Mouse (Mus musculus): ENCODE results near the gene Aldh4a1.
A peak's percentile ranks its signal among the peaks of the same experiment; 100 is the strongest.

The Aldh4a1 gene

DNA sequence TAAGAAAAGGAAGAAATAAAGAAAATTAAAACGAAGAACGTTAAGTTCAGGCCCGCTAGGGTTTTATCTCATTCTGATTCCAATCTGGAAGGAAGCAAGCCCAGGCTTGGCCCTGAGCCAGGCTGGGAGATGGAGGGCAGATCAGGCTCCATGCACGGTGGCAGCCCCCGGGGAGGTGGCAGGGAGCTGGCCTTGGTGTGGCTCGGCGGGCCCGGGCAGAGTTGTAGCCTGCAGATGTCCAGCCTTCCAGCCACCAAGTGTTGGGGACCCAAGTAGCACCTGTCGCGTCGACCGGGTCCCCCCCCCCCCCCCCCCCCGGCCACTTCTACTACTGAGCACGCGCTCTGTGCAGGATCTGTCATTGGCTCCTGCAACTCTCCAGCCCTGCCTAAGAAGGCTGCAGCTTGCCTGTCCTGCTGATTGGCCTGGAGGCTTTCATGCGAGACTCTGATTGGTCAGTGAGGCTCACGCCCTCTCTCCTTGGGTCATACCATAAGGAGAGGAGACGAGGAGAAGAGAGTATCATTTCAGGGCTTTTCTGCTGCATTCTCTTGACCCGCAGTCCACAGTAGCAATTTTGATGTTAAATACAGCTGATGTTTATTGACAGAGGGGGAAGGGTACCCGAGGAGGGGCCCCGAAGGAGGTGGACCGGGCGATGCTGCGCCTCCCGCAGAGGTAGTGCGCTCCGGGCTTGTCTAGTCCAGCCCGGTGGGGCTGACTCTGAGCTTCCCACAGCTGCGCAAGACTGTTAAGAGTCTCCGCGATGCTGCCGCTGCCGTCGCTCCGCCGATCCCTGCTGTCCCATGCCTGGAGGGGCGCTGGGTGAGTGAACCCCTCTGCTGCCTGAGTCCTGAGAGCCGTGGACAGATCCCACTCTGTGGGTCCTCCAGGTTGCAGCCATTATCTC lies at the start of gene Aldh4a1:
Gene Aldh4a1, plus strand, starts transcription at position 494 of the 910 bp plus-strand sequence.
- peak; percentile 96 for DNase-seq (ENCODE audit: low spot score)

DNA sequence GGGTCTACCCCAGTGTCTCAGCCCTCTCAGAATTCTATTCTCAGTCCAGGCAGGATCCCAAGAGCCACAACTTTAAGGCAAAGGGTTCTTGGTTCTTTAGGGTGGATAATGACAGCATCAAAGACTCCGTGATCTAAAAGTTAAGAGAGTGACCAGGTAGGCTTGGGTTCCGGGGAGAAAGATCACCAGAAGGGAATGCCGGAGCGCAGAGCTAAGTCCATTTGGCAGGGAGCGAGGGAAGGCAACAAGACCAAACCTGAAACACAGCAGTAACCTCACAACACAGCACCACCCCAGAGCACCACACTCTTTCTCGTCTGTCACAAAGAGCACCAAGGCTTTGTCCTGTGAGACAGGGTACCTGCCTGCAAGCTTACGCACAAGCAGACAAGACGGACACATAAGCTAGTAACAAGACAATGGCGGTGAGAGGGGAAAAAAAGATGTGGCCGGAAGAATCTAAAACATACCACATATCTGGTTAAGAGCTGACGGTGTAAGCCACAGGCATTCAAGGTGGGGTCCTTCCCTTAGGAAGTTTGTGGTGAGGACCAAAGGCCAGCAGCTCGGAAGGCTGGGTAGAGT lies 49.6 kb upstream of the Aldh4a1 start:
- DNase-seq (ENCODE audit: low spot score), result no peak

DNA sequence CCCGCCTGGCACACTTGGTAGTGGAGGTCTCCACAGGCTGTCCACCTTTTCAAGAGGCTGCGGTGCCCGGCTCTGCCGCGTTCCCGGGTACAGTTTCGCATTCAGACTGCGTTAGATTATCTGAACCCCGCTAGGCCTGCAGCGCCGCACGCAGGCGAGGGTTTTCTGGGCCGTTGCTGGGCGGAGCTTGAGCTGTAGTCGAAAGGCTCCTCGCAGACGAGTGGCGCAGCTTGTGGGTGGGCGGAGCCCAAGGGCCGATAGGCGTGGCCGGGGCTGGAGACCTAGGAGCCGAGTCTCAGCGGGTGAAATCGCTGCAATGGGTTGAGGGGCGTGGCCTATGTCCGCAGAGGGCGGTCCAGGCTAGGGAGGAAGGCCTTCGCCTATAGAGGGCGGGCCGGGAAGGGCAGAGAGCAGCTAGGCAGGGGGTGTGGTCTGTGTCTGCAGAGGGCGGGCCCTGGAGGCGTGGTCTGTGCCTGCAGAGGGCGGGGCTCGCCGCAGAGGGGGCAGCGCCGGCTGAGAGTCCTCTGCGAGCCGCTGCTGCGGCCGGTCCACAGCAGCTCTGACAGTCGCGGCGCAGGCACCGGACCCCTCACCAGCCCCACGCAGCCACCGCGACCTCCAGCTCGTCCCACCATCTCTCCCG lies 48.4 kb upstream of the Aldh4a1 start:
- DNase-seq (ENCODE audit: low spot score), result peak; percentile 100

GRCm38 (mm10) chr4:139574799-139575672 lies 47.6 kb upstream of the Aldh4a1 start:
- DNase-seq (ENCODE audit: low spot score), result peak; percentile 58

DNA sequence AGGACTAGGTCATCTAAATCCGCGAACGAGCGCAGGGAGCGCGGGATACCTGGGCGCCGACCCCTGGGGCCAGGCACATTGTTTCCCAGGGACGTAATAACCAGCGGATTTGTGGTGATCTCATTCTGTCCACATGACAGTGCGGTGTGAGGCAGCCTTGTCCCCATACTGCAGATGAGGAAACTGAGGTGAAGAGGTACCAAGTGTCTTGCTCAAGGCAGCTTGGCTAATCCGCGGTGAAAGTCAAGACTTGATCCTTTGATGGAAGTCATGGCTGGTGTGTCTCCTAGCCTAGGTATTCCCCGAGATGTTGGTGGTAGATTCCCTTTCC lies 47.0 kb upstream of the Aldh4a1 start:
- DNase-seq (ENCODE audit: low spot score), result peak; percentile 43

- DNase-seq (ENCODE audit: low spot score), result peak; percentile 60
Observed at GRCm38 (mm10) chr4:139576251-139576880, 46.3 kb upstream of the Aldh4a1 start.

DNA sequence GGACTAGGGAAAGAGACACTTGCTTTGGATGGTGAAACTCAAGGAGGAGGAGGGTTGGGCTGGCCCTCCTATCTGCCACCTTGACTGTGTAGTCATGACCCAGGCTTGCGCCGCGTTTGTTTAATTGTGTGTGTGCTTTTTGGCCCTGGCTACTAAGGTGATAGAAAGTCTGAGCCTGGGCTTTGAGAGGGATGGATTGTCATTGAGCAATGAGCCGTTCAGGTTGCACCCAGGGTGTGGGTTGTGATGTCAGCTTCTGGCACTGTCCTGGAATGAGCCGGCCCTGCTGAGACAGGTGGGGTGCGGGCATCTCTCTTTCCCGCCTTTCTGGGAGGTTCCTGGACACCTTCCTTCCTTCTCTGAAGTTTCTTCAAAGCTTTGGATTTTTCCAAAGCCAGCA lies 45.7 kb upstream of the Aldh4a1 start:
- no peak for DNase-seq (ENCODE audit: low spot score)

DNA sequence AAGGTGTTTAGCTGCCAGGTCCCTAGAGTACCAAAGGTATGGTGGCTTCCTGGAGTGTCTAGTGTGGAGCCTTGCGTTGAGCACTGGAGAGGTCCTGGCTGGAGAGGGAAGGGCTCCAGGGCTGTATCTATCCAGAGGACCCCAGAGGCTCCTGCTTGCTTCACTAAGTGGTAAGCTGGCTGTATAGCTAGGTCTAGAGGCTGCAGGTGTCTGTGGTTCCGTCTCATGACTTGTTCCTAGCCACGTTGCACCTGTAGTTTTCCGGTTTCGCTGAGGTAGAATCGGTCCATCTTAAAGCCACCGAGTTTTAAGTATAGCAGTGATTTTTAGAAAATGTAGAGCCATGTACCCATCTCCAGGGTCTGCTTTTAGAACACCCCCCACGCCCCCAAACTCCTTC lies 44.3 kb upstream of the Aldh4a1 start:
- no peak for DNase-seq (ENCODE audit: low spot score)

DNA sequence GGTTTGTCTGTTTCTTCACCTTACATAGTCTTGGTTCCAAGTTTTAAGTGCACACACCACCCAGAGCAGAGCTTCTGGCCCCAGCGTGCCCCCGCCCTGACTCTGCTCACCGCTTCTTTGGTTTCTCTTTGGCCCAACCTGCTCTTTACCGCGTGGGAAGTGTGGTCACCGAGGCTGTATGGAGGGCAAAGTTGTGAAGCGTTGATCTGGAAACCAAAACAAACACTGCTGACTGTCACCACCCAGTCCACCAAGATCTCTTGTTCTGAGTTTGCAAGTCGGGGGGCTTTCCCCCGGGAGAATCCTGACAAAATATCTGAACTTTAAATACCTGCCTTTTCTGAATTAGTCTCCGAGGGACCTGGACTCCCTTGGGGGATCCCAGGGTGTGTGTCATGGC lies 43.7 kb upstream of the Aldh4a1 start:
- DNase-seq (ENCODE audit: low spot score), result no peak

GRCm38 (mm10) chr4:139579466-139579865 lies 43.2 kb upstream of the Aldh4a1 start:
- DNase-seq (ENCODE audit: low spot score), result no peak

GRCm38 (mm10) chr4:139580663-139581336 lies 41.9 kb upstream of the Aldh4a1 start:
- peak; percentile 76 for DNase-seq (ENCODE audit: low spot score)

DNA sequence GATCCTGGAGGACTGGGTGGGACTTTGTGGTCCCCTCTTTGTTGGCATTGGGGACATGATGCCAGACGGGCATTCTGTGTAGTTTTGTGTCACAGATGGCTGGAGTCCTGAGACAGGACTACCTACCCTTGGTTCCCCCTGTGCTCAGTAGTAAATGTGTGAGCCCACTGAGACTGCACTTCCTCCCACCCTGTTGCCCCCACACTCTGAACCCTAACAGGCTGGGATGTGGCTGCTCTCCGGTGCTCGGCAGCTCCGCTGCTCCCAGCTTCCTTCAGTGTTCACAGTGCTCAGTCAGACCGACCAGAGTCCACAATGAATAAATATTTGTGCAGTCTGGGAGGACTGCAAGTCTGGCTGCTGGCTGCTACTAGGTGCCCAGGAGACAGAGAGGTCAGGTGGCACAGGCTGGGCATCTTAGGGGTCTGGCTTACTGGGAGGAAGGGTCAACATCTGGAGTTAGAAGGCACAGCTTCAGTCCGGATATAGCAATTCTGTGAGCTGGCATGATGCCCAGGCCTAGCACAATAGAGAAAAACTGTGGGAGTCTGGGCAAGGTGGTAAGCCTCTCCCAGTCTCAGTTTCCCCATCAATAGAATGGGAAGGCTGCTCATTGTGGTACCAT lies 41.1 kb upstream of the Aldh4a1 start:
- DNase-seq (ENCODE audit: low spot score), result no peak

DNA sequence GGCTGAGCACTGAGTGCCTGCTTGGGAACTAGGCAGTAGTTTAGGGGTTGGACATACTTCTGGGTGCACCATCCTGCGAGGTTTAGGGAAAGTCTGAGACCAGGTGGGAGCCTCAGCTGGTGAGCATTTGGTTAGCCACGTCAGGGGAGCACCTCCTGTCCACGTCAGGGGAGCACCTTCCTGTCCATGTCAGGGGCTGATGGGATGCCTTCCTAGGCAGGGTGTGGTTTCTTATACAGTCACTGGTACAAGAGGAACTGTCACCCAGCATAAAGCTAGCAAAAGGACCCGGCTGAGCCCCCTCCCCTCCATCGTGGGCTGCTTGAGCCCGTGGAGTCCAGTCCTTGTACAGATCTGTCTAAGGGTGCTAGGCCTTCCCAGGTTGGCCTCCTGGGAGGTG lies 40.3 kb upstream of the Aldh4a1 start:
- no peak for DNase-seq (ENCODE audit: low spot score)

- no peak for DNase-seq (ENCODE audit: low spot score)
Observed at GRCm38 (mm10) chr4:139582903-139583302, 39.8 kb upstream of the Aldh4a1 start.

- no peak for DNase-seq (ENCODE audit: low spot score)
Observed at GRCm38 (mm10) chr4:139583629-139584245, 38.9 kb upstream of the Aldh4a1 start.

GRCm38 (mm10) chr4:139584704-139585103 lies 38.0 kb upstream of the Aldh4a1 start:
- DNase-seq (ENCODE audit: low spot score), result no peak

DNA sequence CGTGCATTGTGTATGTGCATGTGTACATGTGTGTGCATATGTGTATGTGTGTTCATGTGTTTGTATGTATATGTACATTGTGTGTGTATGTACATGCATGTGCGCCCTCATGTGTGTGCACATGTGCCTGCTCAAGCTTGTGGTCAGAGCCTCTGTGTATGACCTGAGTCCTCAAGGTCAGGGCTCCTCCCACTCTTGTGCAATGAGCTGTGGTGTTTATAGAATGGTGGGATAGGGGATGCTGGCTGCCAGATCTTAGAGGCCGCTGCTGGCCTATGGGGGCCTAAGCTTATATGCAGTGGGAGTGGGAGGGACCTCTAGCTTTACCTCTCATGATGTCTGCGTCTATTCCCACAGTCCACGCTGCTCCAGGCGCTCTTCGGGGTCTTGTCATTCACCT lies 37.0 kb upstream of the Aldh4a1 start:
- no peak for DNase-seq (ENCODE audit: low spot score)

- DNase-seq (ENCODE audit: low spot score), result no peak
Observed at GRCm38 (mm10) chr4:139587370-139587769, 35.3 kb upstream of the Aldh4a1 start.

DNA sequence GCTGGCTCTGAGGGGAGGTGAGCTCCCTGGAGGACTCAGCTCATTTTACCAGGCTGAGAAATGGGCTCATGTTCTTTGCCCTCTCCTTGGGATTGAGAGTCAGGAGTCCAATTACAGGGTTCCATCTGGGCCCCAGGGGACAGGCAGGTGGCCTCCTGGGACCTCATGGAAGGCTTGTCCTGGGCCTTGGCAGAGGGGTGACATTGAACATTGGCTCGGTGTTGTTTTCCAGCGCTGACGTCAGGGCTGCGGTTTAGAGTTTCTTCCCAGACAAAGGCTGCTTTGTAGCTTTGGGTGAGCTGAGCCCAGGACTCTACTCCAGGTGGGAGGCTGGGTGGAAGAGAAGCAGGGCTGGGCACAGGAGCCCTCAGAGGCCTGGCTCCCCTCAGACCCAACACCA lies 34.9 kb upstream of the Aldh4a1 start:
- DNase-seq (ENCODE audit: low spot score), result no peak

DNA sequence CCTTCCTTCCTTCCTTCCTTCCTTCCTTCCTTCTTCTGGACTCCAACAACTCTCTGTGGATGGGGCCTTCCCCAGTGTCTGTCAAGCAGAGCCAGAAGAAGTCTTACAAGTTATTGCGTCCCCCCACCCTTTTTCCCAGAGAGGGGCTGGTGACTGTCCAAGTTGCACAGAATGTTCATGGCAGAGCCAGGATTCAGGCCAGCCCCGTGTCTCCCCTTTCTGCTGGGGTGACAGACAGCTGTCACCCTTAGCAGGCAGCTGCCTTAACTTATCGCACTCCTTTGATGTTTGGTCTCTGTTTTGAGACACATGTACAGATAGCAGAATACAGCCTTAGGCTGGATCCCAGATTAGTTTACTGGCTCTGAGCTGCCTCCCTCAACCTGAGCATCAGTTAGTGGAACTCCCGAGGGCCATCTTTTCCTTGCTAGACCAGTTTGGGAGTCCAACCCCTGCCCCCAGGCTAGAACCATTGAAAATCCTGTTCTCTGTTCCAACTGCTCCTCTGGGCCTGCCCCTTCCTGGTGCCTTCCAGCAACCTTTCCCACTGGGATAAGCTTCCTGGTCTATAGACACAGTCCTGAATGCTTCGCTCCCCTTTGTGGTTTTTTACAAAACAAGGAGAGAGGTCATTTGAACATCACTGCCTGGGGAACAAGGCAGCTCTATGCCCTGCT lies 33.2 kb upstream of the Aldh4a1 start:
- peak; percentile 43 for DNase-seq (ENCODE audit: low spot score)

All from embryo, embryonic 10.5 days (tissue).